Mouse (Mus musculus): Measurements from ENCODE around the gene BC052040.

The BC052040 gene

DNA sequence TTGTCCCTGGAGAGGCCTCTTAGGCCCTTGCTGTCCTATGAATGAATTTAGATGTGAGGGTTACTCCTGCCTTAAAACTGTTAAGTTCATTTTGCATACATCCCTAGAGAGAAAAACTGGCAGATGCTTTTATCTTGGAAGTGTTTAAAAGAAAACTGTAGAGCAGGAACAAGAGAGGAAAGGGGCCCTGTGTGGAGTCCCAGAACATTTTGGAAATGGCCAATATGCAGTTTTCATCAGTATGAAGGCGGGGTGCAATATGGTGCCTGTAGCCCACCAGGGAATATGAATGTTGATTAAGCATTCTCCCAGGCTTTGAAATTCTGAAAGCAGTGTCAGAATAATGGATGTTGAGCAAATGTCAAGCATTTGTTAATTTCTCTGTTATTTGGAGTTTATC is 19.8 kb downstream of the BC052040 start:
- no peak for DNase-seq (ENCODE audit: low read depth, low spot score)

DNA sequence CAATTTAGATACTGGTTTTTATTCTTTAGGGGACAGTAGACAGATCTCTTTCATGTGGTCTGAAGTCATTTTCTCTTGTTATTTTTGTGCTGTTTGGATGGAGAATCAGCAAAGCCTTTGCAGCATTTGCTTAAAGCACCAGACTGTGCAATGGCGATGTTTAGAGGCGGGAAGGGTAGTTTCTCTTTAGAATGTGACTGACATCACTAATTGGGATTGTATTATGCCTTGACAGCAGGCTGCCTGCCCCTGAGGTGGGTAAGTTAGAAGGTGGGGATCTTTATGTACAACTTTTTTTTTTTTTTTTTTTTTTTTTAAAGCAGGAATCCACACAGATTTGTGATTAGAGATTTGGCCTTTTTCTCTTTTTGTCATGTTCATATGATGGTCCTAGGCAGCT is 20.6 kb downstream of the BC052040 start:
- DNase-seq (ENCODE audit: low read depth, low spot score) = no peak

DNA sequence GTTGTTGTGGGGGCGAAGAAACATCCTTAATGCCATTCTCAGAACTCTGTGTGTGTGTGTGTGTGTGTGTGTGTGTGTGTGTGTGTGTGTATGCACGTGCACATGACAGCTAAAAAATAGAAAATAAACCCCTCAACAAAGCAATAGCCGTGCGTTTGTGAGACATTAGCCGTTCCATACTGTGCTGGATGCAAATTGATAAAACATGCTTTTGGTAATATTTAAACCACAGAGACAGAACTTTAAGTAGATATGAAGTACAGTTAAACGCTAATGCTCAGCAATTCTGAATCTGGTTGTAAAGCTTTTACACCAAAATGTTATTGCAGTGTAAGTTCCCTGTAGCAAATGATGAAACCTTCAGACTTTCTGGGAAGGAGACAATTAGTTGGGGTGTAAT is 22.6 kb downstream of the BC052040 start:
- no peak for DNase-seq (ENCODE audit: low read depth, low spot score)

DNA sequence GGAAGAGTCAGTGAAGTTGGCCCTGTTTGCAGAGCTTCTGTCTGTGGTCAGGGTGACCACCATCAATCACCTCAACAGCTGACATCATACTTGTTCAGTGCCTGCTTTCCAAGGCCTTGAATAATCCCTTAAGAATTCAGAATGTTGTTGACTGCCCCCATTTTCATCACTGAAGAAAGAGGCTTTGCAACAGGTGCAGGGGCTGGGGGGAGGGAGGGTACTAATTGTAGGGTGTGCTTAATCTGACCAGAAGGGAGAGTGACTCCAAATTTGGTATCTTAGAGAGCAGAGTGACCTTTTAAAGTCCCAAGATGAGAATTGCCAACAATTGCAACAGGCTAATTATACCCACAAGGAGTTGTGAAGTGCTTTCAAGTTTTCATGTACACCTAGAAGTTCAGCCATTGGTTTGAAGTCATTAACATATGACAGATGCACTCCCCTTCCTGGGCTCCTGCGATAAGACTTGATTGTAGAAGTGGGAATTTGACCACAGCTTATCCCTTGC is 24.4 kb downstream of the BC052040 start:
- DNase-seq (ENCODE audit: low read depth, low spot score) = no peak

DNA sequence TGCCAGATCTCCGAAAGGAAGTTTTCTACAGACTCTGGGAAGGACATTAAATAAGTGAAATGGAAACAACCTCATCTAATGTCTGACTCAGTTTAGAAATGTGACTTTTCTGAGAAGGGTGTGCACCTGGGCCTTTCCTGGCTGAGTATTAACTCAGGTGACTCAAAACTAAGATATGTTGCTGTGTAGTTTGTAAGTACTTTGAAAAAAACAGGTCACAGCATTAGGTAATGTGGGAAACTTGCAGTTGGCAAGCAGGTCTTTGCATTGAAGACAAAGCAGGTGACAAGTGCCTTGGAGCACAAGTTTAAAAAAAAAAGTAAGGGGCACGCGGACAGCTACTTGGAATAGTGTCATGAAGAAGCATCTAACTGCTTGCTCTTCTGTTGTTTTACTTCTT is 27.5 kb downstream of the BC052040 start:
- DNase-seq (ENCODE audit: low read depth, low spot score) = no peak

DNA sequence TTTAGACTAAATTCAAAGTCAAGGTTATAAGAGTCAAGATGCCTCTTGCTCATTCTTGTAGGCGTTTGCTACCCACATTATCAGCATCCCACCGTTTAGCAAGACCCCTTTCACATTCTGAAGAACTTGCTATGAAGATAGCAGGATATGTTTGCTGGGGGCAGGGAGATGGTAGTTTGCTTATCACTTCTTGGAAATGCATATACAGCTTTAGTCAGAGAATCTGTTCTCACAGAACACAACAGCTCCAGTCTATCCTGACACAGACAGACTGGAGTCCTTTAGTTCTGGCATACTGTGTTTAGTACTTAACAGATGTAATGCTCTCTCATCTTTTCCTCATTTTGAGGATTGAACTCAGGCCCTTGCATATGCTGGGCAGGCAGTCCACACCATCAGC is 28.6 kb downstream of the BC052040 start:
- DNase-seq (ENCODE audit: low read depth, low spot score) = no peak

DNA sequence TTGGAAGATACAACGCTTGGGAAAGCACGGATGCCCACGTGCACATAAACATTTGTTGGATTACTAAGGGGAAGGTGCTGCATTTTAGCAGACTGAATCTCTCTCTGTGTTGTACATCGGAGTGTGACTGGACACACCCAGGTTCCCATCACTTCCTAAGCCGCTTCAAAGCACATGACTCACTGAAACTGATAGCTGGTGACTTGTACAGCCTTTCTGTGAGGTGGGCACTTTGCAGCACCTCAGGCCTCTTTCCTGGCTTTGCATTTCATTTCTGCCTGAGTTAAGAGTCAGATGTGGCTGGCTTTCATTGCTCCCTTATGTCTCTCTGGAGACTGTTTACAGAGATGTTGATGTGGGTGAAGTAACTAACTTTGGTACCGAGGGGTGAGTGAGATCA is 29.0 kb downstream of the BC052040 start:
- DNase-seq (ENCODE audit: low read depth, low spot score) = no peak

DNA sequence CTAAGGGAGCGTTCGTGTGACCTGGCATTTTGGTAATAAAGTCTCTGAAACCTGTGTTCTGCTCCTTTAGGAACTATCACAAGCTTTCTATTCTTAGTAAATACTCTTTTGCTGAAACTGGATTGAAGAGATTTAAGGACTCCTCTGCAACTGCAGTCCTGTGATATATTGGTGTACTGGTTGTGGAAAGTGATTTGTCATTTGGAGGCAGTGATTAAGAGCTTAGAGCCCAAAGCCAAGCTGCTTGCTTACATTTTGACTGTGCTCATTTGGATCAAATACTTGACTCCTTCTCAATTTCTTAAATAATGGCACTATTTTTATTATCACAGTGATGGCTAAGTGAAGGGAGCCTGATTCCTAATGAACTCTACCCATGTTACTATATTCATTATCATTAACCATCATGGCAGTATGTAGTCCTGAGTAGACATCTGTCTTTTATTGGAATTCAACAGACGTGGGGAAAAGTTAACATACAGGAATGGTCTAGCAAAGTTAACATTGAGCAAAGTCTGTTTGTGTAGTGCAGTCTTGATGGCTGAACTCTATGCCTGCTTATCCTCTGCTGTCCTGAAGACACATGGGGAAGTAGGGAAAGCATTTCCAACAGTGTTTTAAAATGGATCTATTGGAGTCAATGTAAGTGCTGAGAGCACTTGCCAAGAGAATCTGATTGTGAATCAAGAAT is 32.5 kb downstream of the BC052040 start:
- DNase-seq (ENCODE audit: low read depth, low spot score) = no peak

DNA sequence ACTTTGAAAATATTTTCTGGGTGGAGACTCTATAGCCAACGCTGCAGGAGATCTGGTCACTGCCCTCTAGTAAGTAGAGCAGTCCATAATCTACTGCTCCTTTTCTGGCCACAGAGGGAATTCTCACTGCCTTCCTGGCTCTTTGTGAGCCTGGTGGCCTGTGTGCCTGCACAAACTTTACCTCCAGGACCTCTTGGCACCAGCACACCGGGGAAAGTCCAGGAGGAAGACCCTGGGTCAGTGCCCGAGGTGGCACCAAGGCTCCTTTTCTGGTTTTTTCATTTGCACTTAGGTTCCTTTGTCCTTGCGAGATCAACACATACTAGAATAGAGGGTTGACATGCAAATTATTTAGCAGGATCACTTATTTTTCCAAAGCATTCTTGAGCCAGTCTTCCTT is 47.0 kb downstream of the BC052040 start:
- no peak for DNase-seq (ENCODE audit: low read depth, low spot score)

DNA sequence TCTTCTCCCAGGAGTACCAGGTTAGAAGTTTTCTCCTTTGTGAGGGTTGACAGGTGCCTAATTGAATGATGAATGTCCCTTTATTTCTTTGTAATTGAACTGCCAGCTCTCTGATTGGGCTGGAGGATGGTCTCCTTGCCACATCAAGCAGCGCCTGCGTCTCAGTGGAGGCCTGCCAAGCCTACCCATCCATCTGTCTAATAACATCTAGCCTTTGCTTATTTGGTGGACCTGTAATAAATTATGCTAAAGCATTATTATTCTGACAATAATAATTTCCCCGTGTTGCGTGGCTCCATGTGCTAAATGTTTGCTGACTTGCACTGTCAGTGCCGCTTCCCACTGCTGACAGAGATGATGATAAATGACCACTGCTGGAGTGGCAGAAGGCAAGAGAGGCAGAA is 49.5 kb downstream of the BC052040 start:
- DNase-seq (ENCODE audit: low read depth, low spot score) = no peak

DNA sequence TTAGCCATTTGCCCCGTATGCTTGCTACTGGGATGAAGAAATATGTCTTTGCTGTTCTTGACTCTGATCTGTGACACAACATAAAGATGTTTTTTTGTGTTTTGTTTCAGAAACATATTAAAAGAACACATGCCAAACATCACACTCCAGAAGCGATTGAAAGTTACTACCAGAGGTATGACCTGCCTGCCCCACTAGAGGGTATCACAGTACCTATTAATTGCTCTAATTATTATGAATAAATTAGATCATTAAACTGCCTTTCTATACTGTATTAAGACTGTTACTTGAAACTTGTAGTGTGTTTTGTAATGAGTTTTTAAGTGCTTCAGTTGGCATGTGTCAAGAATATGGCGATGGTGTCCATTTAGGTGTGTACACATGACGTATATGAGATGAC is 50.3 kb downstream of the BC052040 start:
- no peak for DNase-seq (ENCODE audit: low read depth, low spot score)

DNA sequence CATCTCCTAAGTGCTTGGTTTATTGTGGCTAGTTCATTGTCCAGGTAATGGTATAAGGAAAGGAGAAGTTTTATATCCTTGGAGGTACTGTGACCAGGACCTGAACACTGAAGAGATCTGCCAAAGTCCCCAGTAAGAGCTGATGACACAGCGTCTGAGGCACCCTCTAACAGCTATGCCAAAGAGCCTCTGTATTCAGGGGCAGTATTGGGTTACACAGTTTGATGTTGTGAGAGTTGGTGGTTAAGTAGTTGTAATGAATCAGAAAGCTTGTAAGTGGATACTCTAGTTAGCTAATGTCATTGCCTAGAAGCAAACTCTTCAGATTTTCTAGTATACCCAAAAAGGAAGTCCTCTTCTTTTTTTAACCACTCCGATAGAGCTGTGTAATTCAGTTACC is 68.7 kb downstream of the BC052040 start:
- DNase-seq (ENCODE audit: low read depth, low spot score) = no peak

DNA sequence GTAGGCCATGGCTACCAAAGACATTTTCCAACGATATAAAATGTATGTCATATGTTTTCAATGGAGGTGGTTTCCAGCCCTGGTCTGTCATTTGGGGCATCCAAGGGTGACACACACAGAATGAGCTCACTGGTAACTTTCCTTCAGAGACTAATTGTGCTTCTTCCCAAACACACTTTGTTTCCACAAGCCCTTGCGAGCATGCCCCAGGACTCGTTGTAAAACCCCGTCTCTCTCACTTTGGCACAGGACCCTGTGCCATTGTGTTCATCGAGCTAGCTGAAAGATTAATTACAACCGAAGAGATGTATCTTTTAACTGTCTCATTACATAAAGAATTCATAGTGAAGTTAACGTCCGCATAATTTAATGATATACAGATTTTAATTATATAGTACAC is 78.2 kb downstream of the BC052040 start:
- DNase-seq (ENCODE audit: low read depth, low spot score) = no peak

DNA sequence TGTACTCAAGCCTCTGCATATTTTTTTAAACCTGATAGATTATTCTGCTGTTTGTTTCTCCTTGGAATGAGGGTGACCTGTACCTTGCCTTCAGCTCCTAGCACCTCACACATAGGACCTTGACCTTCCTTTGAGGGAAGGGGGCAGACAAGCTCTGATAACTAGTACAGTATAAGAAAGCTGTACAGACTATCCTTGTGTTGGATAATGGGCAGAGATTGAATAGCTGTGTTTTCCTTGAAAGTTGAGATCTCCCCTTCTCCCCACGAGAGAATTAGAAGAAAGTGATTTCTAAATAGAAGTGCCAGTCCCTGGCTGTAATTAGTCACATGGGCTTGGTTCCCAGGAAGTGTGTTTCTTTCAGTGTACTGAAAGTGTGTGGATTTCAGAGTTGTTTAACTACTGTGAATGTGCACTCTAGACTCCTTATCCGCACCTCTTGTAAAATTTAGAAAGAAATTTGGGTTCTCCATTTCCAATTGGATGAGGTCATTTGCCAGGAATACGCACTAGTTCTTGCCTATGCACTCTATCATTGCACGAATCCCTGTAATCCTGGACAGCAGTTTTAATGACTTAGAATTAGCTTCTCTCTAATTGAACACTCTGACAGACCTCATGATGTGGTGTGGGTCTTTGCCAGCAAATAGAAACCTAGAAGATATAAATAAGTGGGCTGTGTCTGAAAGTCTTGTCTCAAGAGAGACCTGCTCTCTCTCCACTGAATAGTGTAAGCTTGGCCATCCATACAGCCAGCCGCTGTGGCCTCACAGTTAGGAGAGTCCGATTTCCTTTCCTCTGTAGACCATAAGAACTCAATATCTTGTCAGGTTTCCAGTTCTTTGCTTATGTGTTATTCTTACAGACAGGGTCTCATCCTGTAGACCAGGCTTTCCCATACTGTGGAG is 79.0 kb downstream of the BC052040 start:
- DNase-seq (ENCODE audit: low read depth, low spot score) = no peak

DNA sequence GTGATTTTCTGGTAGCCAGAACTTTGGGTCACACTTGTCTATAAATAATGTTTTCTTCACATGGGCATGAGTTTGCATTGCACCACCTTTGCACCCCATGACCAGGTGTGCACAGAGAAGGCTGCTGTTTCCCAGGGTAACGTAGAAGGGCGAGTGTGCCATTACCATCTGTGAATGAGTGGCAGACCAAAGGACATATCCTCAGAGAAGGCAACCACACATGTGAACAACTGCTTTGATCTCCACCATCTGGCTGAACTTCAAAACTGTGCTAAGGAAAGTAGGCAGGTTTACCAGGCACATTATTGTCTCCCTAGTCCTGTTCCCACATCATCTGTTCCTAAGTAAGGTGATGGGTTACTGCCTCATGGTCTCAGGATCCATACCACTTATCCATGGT is 86.0 kb downstream of the BC052040 start:
- no peak for DNase-seq (ENCODE audit: low read depth, low spot score)

DNA sequence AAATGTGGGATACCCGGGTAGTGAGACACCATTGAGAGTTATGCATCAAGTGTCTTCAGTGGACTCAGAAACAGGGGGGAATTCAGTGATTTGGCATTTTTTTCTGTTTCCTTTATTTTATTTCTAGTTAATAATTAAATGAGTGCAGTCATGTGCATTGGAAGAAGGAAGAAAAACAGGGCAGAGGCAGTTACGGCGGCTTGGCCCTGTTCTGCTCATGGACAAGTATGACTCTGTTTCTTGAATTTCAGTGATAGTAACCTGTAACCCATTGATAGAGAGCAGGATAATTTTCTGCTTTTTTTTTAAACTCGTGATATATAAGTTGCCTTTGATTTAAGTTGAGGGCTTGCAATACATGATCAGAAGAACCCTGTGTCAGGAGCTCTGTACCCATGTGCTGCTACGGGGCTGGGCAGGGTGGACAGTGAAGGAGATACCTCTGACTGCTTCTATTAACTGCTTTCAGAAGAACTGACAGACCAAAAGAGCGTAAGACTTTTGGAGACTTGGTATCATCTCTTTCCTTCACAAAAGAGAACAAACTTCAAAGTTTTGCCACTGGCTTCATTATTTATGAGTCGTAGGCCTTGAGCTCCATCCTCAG is 91.6 kb downstream of the BC052040 start:
- DNase-seq (ENCODE audit: low read depth, low spot score) = no peak

DNA sequence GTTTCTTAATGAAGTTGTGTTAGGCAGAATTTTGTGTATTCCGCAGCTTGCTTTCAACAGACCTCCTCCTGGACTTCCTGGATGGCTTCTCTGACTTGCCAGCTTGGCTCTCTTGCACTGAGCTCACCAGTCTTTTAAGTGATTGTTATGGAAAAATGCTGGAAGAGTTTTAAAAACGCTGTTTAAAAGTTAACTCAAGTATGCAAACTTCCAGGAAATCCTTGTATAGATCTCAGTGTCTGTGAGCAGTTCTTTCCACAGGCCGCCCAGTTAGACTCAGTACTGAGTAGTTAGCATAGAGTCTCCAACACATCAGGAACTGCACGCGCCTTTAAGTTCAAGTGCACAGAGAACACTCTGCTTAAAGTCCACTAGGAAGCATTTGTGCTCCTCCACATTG is 97.3 kb downstream of the BC052040 start:
- peak; percentile 5 for DNase-seq (ENCODE audit: low read depth, low spot score)

DNA sequence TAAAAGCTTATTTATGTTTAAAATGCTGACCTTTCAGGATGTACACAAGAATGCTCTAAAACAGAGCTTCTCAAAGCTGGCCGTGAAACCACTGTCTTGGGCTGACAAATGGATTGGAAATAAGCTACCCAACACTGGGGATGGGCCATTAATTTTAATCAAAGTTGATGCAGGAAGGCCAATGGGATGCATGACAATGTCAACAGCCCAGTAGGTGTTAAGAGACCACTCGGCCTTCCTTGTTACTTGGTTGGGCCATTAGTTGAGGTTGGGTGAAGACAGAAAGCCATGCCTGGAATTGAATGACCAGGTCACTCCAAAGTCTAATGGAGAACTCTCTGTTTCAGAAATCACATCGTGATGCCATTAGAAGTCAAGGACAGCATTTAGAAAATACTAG is 103.7 kb downstream of the BC052040 start:
- no peak for DNase-seq (ENCODE audit: low read depth, low spot score)

DNA sequence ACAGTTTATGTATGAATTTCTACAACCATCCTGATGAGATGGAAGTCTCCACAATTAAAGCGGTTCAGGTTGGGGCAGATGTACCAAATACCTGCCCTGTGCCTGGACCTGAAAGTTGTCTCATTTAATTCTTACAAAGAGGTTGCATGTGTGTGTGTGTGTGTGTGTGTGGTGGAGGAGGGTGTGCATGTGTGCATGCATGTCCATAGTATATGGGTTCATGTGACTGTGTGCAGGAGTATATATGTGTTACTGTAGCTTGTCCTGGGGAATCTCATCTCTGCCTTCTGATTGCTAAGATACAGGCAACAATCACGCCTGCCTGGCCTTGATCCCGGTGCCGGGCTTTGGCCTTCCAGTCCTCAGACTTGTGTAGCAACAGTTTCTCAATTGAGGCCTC is 106.1 kb downstream of the BC052040 start:
- no peak for DNase-seq (ENCODE audit: low read depth, low spot score)

DNA sequence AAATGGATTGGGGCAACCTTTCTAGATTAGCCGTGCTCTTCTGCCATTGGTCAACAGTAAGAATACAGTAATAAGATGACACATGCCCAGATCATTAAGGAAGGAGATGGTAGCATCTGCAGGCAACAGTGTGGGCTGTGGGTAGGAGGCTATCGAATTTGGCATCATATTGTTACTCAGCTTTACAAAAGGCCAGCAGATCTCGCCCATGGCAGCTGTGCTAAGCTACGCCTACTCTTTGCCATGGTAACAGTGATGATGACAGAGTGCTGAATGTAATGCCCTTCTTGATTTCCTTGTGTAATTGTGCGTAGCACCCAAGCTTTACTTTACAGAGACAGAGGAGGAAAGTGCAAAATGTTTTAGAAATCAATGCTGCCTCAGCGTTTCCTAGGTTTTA is 106.8 kb downstream of the BC052040 start:
- DNase-seq (ENCODE audit: low read depth, low spot score) = no peak

DNA sequence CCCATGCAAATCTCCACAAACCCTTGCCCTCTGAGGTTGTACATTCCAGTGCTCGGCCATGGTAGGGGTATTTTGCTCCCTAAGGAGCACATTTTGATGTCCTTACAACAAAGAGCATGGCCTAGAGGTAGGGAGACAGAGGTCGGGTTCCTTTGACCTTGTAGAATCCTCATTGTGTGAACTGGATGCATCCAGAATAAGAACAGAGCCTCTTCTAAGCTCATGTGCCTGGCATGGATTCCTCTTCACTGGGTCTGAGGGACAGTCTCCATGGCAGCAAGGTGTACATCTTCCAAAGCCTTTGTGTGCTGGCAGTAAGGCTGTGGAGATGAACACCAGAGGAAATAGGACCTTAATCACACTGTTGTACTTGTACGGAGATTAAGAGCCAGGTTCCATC is 112.3 kb downstream of the BC052040 start:
- DNase-seq (ENCODE audit: low read depth, low spot score) = no peak

DNA sequence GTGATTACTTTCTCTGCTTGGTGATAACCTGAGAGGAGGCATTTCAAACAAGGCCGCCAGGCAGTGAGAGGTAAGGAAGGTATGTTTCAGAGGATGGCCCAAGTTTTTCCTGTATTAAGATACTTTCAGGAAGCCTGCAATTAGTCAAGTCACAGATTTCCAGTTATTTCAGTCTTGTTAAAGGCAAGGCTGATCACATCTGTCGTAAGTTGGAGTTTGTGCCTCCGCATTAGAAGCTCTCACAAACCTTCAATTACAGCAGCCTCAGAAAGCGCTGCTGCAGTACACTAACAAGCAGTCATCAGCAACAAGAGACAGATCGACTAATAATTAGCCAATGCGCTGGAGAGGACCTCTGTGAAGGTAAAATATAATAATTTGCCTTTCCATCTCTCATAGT is 112.9 kb downstream of the BC052040 start:
- DNase-seq (ENCODE audit: low read depth, low spot score) = no peak

DNA sequence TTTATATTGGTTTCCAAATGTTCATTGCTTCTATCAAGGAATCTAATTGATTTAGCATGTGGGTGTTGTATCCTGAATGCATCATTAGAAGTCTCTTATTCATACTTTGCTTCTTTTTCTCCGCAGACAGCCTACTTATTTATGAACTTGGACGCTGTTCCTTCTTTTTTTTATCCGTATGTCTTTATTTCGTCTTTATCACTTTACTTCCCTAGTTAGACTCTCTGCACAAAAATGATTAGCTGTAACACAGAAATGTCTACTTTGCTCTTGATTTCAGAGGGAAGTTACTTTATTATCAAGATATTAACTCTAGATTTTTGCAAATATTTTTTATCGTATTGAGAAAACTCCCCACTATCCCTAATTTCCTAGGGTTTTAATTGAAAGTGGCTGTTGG is 117.5 kb downstream of the BC052040 start:
- DNase-seq (ENCODE audit: low read depth, low spot score) = no peak

Measured in WW6 (cell line).